Mouse (Mus musculus) E14TG2a.4 (cell line): Measurements from ENCODE around the gene Nxpe5.
A peak's percentile ranks its signal among the peaks of the same experiment; 100 is the strongest.

Experiments
- H3K27me3 ChIP-seq: 2 replicates; pipeline ENCODE4 v1.6.1; 2014; ENCODE audit warnings: low read length, control low read depth; ENCODE audit not compliant: insufficient read depth
- H3K36me3 ChIP-seq: 2 replicates; pipeline ENCODE4 v1.6.1; 2014; ENCODE audit warnings: low read length, control low read depth; ENCODE audit not compliant: insufficient read depth
- H3K4me1 ChIP-seq: replicated peaks from 2 replicates; pipeline ENCODE4 v1.6.1; 2014; ENCODE audit warnings: low read depth, low read length, control low read depth
- H3K4me3 ChIP-seq: replicated peaks from 2 replicates; pipeline ENCODE4 v1.5.1; 2014; ENCODE audit warnings: mild to moderate bottlenecking, low read length
- H3K9me3 ChIP-seq: 2 replicates; pipeline ENCODE4 v1.6.1; 2014; ENCODE audit warnings: low read length, control low read depth
- CTCF ChIP-seq: conservative IDR thresholded peaks from 2 replicates; pipeline ENCODE4 v1.5.1; 2014; ENCODE audit warnings: low read length
- NANOG ChIP-seq: IDR thresholded peaks from 2 replicates; pipeline ENCODE4 v1.6.1; 2014; ENCODE audit warnings: borderline replicate concordance, low read length, mixed read lengths
- POU5F1 ChIP-seq: IDR thresholded peaks from 2 replicates; pipeline ENCODE4 v1.6.1; 2014; ENCODE audit warnings: low read length, borderline replicate concordance

Nxpe5 gene

DNA sequence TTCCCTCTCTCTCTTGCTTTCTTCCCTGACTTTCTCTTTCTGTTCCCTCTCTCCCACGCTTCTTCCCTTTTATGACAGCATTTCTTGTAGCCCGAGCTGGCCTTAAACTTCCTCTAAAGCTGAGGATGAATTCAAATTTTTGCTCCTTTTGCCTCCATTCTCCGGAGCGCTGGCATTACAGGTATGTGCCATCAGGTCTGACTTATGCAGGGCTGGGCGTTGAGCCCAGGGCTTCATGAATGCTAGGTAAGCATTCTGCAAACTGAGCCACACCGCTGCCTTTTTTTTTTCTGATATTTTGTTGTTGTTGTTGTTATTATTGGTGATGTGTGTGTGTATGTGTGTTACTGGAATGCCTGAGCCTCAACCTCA is 38.5 kb downstream of the Nxpe5 start:
- Histone ChIP-seq H3K4me3 (peak overlapping the region; percentile 97), H3K9me3 (no peaks in the 10 kb centered on the region), H3K27me3 (0 out of 2 replicates have a peak, but pooled peaks cover 4% of the 10 kb centered on the region), H3K36me3 (peaks cover 50% of the 10 kb centered on the region), H3K4me1 (peaks cover 43% of the 10 kb centered on the region)
- no peak for TF ChIP-seq CTCF
- no peak for TF ChIP-seq NANOG
- TF ChIP-seq POU5F1 = no peak

DNA sequence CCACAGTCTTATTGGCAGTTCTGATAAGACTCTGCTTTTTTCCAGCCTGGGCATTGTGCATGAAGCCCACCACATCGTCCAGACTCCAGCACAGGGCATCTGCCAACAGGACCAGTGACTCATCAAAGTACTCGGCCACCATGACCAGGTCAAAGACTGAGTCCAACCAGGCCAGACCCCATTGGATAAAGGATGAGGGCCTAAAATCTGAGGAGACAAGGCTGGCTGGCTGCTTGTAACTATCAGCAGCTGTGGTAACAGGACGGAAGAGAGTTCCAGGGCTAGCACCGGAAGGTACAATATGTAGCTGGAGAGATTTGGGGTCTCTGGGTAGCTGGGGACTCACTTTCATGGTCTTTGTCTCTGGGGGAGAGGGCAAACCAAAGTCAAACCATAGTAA is 40.0 kb downstream of the Nxpe5 start:
- H3K9me3 ChIP-seq = no peaks in the 10 kb centered on the region
- TF ChIP-seq NANOG (no peak), CTCF (no peak), POU5F1 (no peak)
- peaks cover 32% of the 10 kb centered on the region for H3K4me1 ChIP-seq

DNA sequence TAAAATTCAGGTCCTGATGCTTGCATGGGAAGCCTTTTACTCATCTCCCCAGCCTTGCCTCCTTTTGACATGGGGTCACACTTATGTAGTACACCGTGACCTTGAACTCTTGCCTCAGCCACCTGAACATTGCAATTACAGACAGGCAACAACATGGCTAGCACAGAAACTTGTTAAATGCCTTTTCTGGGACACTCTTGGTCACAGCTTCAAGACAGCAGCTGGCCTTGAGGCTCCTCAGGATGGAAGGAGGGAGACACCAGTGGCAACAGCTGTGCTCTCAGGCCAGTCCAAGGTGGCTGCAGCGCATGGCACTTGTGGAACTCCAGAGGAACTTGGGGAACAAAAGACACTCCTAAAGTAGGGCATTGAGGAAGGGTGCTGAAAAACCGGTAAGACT is 41.4 kb downstream of the Nxpe5 start:
- Histone ChIP-seq H3K9me3 (no peaks in the 10 kb centered on the region), H3K4me1 (peaks cover 27% of the 10 kb centered on the region), H3K36me3 (peaks cover 21% of the 10 kb centered on the region), H3K27me3 (peaks cover 29% of the 10 kb centered on the region), H3K4me3 (no peak overlapping the region)
- no peak for TF ChIP-seq NANOG
- no peak for TF ChIP-seq POU5F1
- TF ChIP-seq CTCF = no peak

More for the DNA sequence above, 40.0 kb downstream of the Nxpe5 start:
- peaks cover 35% of the 10 kb centered on the region for H3K36me3 ChIP-seq
- H3K4me3 ChIP-seq = no peak overlapping the region
- H3K27me3 ChIP-seq = peaks cover 15% of the 10 kb centered on the region

DNA sequence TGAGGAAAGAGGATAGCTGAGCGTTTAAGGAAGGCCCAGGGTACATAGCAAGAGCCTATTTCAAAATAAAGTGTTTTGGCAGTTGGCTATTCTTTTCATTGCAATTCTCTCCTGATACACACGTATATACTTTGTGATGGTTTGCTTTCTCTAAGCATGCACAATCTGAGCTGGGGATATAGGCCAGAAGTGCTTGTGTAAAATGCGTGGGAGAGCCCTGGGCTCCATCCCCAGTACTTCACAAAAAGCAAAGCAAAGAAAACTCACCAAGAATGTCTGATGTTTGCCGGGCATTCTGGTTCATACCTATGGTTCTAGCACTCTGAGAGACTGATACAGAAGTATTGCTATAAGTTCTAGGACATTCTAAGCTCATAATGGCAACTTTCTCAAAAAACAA is 43.3 kb downstream of the Nxpe5 start:
- H3K9me3 ChIP-seq = no peaks in the 10 kb centered on the region
- TF ChIP-seq NANOG = no peak
- no peak for TF ChIP-seq CTCF
- no peak for TF ChIP-seq POU5F1
- H3K27me3 ChIP-seq = peaks cover 42% of the 10 kb centered on the region
- peaks cover 15% of the 10 kb centered on the region for H3K36me3 ChIP-seq
- H3K4me3 ChIP-seq = no peak overlapping the region
- peaks cover 29% of the 10 kb centered on the region for H3K4me1 ChIP-seq

DNA sequence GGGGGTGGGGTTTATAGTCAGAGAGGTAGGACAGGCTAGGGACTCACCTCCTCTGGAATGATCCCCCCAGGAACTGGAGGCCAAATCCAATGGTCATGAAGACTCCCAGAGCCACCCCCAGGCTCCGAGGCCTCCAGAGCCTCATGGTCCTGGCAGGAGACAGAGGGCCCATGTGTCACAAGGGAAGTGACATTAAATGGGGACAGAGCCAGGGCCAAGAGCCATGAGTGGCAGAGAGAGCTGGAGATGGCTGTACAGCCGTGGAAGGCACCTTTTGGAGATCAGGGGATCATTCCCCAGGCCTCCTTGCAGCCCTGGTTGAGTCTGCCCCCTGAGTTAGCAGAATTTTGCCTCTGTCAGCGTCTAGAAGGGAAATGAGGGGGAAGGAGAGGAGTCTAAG is 45.5 kb downstream of the Nxpe5 start:
- TF ChIP-seq NANOG (no peak), CTCF (no peak), POU5F1 (no peak)
- Histone ChIP-seq H3K4me3 (no peak overlapping the region), H3K36me3 (peaks cover 12% of the 10 kb centered on the region), H3K27me3 (peaks cover 59% of the 10 kb centered on the region), H3K9me3 (no peaks in the 10 kb centered on the region), H3K4me1 (peaks cover 41% of the 10 kb centered on the region)

DNA sequence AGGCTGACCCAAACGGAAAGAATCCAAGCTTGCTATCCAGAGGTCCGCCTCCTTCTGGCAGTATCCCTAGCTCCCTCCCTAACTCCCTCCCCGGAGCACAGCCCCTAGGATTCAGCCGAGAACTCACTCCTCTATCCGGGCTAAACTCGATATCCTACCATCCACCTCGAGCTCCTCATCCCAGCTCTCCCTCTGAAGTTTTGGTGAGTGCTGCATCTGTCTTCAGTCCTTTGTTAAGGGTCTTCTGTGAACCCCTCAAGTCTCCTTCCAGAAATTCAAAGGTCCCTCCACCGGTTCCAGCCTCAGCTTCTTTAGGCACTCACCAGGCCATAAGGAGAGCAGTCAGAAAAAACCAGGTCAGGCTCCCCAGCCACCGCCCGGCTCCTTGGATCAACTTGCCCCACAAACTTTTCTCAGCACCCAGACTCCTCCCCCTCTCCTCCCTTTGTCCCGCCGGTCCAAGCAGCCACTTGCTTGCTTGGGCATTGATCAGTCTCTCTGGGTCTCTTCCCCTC is 46.8 kb downstream of the Nxpe5 start, which contains the start of gene Gal3st4:
TSS of gene Gal3st4 (minus strand) at position 432 of the 515 bp plus-strand sequence.
- Histone ChIP-seq H3K9me3 (no peaks in the 10 kb centered on the region), H3K4me1 (peaks cover 46% of the 10 kb centered on the region), H3K4me3 (peak within 1 kb of the TSS; percentile 42), H3K27me3 (peaks cover 69% of the 10 kb centered on the region), H3K36me3 (peaks cover 20% of the 10 kb centered on the region)
- TF ChIP-seq CTCF = no peak
- no peak for TF ChIP-seq NANOG
- no peak for TF ChIP-seq POU5F1

DNA sequence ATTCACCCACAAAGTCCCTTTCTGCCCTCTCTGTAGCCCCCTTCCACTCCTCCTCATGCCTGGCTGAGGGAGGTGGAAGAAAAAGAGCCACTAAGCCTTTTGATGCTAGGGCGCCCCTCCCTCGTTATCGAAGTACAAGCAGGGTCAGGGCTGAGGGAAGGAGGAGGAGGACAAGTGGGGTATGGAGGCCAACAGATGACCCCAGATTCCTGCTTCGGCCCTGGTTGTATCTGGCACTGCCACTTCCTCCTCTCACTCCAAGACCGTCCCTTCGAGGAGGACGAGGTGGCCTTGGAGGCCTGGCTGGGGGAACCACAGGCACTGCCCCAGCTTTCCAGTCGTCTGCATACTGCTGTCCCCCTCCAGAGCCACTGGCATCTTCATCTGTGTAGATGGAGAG is 48.5 kb downstream of the Nxpe5 start:
- peaks cover 59% of the 10 kb centered on the region for H3K4me1 ChIP-seq
- peaks cover 78% of the 10 kb centered on the region for H3K27me3 ChIP-seq
- no peak for TF ChIP-seq POU5F1
- TF ChIP-seq CTCF = no peak
- no peak for TF ChIP-seq NANOG
- H3K9me3 ChIP-seq = no peaks in the 10 kb centered on the region
- no peak overlapping the region for H3K4me3 ChIP-seq
- H3K36me3 ChIP-seq = peaks cover 32% of the 10 kb centered on the region

DNA sequence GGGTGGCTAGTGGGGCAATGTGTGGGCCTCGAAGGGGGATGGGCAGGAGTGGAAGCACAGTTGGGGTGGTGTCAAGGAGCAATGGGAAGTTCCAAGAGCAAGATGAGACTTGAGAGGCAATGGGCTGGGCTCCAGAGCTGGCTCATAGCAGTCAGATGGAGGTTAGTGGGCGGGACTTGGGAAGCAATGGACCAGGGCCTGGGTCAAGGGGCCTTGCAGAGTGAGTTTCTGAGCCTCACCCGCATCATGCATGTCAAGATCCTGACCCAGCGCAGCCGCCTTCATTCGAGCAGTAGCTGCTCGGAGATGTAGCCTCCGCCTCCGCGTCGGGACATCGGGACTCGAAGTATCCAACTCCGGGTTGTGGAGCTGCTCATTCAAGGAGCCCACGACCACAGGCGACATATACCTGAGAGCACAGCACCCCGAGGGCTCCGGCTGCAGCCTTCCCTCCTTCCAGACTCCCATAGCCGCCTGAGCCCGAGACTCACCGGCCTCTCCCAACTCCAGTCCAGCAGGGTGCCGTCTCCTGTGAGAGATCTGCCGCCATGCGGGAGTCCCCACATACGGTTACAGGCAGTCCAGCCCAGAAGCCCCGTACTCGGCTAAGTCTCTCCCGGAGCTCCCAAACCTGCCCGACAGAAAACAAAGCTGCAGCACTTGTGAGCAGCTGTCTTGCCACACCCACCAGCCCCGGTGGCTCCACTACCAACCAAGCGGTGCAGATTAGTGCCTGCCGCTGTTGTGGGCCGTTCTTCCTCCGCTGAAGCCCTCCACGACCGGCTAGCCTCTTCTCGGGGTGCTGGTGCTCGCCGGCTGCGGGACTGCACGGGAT is 49.7 kb downstream of the Nxpe5 start:
- H3K4me3 ChIP-seq = peak overlapping the region; percentile 66
- no peaks in the 10 kb centered on the region for H3K9me3 ChIP-seq
- H3K4me1 ChIP-seq = peaks cover 65% of the 10 kb centered on the region
- peaks cover 70% of the 10 kb centered on the region for H3K27me3 ChIP-seq
- TF ChIP-seq CTCF (no peak), POU5F1 (no peak), NANOG (no peak)
- peaks cover 32% of the 10 kb centered on the region for H3K36me3 ChIP-seq
